Mouse (Mus musculus): Measurements from ENCODE around the gene Sphk2. TPM values are rescaled to one million over a fixed set of nuclear protein-coding genes. Genes with fewer than 3 reads are reported as not detected.

Sphk2 gene
- total RNA-seq, 2 experiments from 2014 or later, result 37.7 to 42.0 TPM

GRCm38 (mm10) chr7:45712022-45712757 lies 5.6 kb downstream of the Sphk2 start:
- peak in 1 of 2 experiments; percentile 56 for DNase-seq (ENCODE audit: low spot score in 2 of 2)

- DNase-seq (ENCODE audit: low spot score in 2 of 2), result no peak
Observed at GRCm38 (mm10) chr7:45711316-45712021, 6.3 kb downstream of the Sphk2 start.

GRCm38 (mm10) chr7:45710477-45711191 lies 7.2 kb downstream of the Sphk2 start:
- DNase-seq (ENCODE audit: low spot score in 2 of 2), result no peak

- no peak for DNase-seq (ENCODE audit: low spot score in 2 of 2)
Observed at GRCm38 (mm10) chr7:45709677-45710355, 8.0 kb downstream of the Sphk2 start.

GRCm38 (mm10) chr7:45709036-45709435 lies 8.8 kb downstream of the Sphk2 start:
- no peak for DNase-seq (ENCODE audit: low spot score in 2 of 2)

- no peak for DNase-seq (ENCODE audit: low spot score in 2 of 2)
Observed at GRCm38 (mm10) chr7:45708221-45708761, 9.5 kb downstream of the Sphk2 start.

- peak; percentile 98 to 99 for DNase-seq (ENCODE audit: low spot score in 2 of 2)
Observed at GRCm38 (mm10) chr7:45707375-45707967, 10.3 kb downstream of the Sphk2 start.

- DNase-seq (ENCODE audit: low spot score in 2 of 2), result peak; percentile 91
Observed at GRCm38 (mm10) chr7:45706721-45707241, 11.0 kb downstream of the Sphk2 start.

- DNase-seq (ENCODE audit: low spot score in 2 of 2), result peak; percentile 74 to 82
Observed at GRCm38 (mm10) chr7:45705873-45706281, 11.9 kb downstream of the Sphk2 start.

- no peak for DNase-seq (ENCODE audit: low spot score in 2 of 2)
Observed at GRCm38 (mm10) chr7:45705443-45705864, 12.3 kb downstream of the Sphk2 start.

- DNase-seq (ENCODE audit: low spot score in 2 of 2), result peak; percentile 94 to 97
Observed at GRCm38 (mm10) chr7:45704730-45705442, 12.9 kb downstream of the Sphk2 start, which contains the start of gene Dbp. TSS of gene Dbp (plus strand) at chr7:45705088.

GRCm38 (mm10) chr7:45704046-45704559 lies 13.7 kb downstream of the Sphk2 start:
- DNase-seq (ENCODE audit: low spot score in 2 of 2), result no peak

- no peak for DNase-seq (ENCODE audit: low spot score in 2 of 2)
Observed at GRCm38 (mm10) chr7:45703521-45704033, 14.2 kb downstream of the Sphk2 start.

- DNase-seq (ENCODE audit: low spot score in 2 of 2), result no peak
Observed at GRCm38 (mm10) chr7:45702809-45703520, 14.8 kb downstream of the Sphk2 start.

GRCm38 (mm10) chr7:45702316-45702715 lies 15.5 kb downstream of the Sphk2 start:
- DNase-seq (ENCODE audit: low spot score in 2 of 2), result no peak

- no peak for DNase-seq (ENCODE audit: low spot score in 2 of 2)
Observed at GRCm38 (mm10) chr7:45701607-45702006, 16.2 kb downstream of the Sphk2 start.

GRCm38 (mm10) chr7:45701072-45701471 lies 16.7 kb downstream of the Sphk2 start:
- DNase-seq (ENCODE audit: low spot score in 2 of 2), result no peak

- no peak for DNase-seq (ENCODE audit: low spot score in 2 of 2)
Observed at GRCm38 (mm10) chr7:45700301-45701015, 17.3 kb downstream of the Sphk2 start.

Data from adrenal gland, adult 18-20 months (tissue).